Mouse (Mus musculus): ENCODE results near the gene Mrpl30.

DNA sequence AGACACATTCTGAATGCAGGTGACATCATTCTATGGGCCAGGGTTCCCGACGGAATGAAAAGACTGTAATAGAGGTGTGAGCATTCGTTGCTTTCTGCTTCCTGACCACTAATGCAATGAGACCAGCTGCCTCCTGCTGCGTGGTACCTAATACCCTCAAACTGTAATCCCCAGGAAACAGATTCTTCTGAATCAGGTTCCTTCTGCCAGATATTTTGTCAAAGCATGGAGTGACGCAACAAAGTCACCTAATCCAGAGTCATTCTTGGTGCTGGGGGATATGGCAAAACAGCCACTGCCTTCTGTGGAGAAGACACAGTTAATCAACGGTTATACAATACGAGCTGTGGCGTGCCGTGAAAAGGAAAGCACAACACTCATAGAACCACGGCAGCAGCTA, 21.6 kb upstream of the Mrpl30 start:
- TF ChIP-seq TCF3 (IDR thresholded peaks at IDR 0.05; ENCODE audit: insufficient read length, low read depth) (no peak), POLR2A (IDR thresholded peaks at IDR 0.05; ENCODE audit: insufficient read length, low read depth) (no peak), MAX (IDR thresholded peaks at IDR 0.05; ENCODE audit: low read depth) (no peak), SRF (IDR thresholded peaks at IDR 0.05; ENCODE audit: control insufficient read depth, insufficient read length, low read depth) (no peak), E2F4 (IDR thresholded peaks at IDR 0.05; ENCODE audit: insufficient read depth) (no peak), TCF12 (IDR thresholded peaks at IDR 0.05; ENCODE audit: insufficient read depth, poor library complexity, severe bottlenecking) (no peak), MYOD1 (IDR thresholded peaks at IDR 0.05; ENCODE audit: control insufficient read depth in 1 of 3, insufficient read length in 2 of 3, low read depth in 2 of 3) (no peak), USF1 (IDR thresholded peaks at IDR 0.05; ENCODE audit: low read depth) (no peak), CEBPB (IDR thresholded peaks at IDR 0.05; ENCODE audit: insufficient read depth, poor library complexity, severe bottlenecking) (no peak), REST (IDR thresholded peaks at IDR 0.05; ENCODE audit: insufficient read depth, insufficient read length) (no peak)

Data from myocyte (in vitro differentiated cells).